Mouse (Mus musculus) embryo, embryonic 11 days (tissue): Measurements from ENCODE around the gene Fstl1.

ENCODE experiments used
- DNase-seq: peaks from one replicate; pipeline ENCODE4 v3.0.0-alpha.2; 2015

Fstl1 gene

DNA sequence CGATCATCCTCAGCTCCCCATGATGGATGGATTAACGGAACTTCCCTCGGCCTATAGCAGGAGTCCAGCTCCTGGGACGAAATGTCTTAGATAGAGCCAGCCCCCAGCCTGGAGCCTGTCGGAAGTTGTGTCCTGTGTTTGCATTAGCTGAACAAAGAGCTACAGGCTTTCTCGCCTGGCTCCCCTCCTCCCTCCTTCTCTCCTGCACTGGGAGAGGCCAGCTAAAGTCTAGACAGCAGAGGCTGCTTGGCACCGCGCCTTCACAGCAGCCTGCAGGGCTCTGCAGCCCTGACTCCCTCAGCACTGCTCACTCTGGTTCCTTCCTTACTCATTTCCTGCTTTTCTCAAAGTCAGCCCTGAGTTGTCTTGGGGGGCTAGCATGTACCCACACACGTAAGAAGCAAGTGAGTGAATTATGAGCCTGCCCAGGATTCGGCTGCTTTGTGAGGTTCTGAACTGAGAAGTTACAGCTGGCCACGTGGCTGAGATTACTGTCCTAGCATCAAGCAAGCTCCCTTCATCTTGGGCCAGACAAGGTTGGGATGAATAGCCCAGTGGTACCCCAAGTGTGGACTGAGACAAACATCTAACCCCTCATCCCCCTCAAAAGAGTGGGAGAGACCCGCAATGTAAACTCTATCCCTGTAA is 11.8 kb downstream of the Fstl1 start:
- peak; percentile 87 for DNase-seq

DNA sequence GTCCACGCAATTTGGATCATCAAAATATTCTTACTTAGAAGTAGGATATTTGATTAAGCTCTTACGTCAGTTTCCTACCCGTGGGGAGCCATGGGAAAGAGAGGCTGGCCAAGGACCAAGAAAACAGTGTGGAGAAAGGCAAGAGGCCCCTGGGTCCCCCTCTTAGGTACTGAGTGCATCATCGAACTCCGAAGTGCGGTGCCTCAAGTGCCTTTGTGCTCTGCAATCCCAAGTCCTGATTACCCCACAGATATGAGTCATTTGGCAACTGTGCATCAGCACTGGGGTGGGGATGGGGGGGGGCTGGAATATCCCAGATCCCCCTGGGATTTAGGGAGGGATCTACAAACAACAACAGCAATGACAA is 12.3 kb downstream of the Fstl1 start:
- DNase-seq = no peak

DNA sequence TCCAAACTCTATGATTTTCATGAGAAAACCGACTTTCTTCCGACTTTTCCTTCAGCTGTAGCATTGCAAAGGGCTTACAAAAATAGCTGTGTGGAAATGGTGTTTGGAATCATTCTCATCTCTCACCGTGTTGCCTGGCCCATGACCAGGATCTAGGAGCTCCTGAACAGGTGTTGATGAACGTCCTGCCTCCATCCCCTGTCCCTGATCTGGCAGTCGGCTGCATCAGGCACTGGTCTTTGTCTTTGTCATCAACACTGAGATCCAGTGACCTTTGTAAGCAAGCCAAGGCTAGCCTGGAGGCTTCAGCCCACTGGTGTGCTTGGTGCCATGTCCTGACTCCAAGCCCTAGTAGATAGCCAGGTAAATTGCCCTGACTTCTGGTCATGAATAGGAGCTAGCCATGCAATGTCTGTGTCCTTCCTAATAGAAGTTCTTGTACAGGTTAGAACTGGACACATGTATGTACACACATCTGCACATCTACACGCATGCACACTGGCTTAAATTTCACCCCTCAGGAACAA is 12.8 kb downstream of the Fstl1 start:
- DNase-seq = no peak

DNA sequence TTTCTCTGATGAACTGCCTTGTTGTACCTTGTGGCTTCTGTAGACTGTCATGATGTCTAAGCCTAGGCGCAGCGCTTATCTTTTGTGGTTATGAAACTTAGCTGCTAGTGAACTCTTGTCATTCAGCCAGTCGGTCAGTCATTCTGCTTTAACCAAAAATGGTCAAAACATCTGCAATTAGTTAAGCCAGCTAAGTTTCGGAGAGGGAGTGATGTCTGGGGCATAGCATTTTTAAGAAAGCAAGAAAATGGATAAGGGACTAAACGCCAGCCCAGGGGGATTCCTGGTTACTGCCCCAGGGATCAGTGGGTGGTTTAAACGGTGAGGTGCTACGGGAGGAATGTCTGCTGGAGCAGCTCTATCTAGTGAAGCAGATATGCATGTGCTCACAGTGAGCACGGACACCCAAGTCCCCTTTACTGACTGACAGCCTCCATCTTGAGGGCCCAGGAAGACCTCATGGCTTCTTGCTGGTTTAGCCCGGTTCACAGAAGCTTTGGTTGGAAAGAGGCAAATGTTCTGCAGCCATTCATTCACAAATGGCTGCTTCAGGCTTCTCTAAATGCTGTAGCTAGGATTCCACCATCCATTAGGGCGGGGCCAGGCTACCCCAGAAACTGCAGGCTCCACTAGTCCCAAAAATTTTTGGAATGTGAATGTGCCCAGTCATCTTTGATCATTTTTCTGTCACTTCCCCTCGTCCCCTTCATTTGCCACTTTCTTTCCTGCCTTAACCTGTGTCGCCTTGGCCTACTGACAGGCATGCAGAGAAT is 13.5 kb downstream of the Fstl1 start:
- no peak for DNase-seq

DNA sequence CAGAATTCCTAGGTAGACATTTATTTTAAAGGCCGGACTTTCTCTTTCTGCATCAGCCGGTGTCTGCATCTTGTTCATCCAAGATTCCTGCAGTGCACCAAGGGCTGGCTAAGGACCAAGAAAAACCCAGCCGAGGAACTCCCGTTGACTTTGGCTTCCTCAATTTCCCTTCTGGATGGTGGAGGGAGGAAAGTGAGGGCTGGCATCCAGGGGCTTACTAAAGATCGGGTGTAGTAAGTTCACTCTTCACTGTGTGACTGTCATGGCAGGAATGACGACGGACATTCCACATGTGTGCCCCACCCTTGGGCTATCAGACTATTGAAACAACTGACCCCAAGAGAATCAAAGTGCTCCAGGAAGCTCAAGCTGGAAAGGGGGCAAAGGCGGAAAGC is 14.1 kb downstream of the Fstl1 start:
- DNase-seq = no peak

DNA sequence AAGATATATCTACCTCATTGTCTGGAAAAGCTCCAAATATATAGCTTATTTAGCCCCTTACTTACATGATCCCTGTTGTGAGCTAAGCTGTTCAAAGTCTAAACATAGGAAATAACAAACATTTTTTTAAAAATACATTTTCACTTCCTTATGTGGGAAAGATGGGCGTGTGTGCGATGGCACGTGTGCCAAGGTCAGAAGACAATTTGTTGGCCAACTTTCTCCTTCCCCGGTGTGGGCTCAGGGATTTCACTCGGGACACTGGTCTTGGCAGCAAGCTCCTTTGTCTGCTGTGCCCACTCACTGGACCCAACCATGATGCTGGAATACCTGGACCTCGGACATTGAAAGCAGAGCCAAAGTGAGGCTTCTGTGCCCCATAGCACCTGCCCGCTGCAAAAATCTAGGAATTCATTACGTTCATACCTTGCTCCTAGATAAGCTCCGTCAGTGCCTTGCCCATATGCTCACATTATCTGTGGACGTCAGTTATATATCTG is 19.0 kb downstream of the Fstl1 start:
- no peak for DNase-seq

DNA sequence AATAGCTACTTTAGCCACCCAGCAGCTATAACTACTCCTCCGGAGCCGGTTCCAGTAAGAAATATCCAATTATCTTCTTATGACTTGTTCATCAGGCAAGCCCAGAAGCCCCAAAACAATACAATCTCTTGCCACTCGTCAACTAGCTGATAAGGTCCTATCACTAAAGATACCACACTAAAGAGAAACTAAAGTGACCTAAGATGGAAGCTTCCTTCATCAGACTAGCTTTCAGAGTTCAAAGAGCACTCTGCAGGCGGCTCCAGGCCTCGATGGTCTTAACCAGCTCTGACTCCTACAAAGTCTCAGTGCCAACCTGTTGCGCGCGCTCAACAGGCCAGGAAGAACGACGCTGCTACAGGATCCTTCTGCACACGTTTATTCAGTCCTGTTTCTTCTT is 19.6 kb downstream of the Fstl1 start:
- DNase-seq = no peak

DNA sequence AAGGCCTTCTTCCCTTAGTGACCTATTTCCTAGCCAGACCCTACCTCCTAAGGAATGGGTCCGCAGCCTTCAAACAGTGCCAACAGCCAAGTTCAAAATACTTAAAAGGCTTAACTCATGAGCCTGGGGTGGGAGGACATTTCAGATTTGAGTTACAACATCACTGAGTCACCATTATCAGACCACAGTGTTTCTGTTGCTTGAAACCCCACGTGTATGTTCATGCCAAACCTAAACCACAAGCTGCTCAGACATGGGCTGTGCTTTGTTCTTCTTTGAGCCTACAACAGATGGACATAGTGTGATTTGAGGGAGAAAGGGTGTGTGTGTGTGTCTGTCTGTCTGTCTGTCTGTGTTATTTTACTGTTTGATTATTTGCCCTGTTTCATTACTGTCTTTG is 24.4 kb downstream of the Fstl1 start:
- DNase-seq = no peak

DNA sequence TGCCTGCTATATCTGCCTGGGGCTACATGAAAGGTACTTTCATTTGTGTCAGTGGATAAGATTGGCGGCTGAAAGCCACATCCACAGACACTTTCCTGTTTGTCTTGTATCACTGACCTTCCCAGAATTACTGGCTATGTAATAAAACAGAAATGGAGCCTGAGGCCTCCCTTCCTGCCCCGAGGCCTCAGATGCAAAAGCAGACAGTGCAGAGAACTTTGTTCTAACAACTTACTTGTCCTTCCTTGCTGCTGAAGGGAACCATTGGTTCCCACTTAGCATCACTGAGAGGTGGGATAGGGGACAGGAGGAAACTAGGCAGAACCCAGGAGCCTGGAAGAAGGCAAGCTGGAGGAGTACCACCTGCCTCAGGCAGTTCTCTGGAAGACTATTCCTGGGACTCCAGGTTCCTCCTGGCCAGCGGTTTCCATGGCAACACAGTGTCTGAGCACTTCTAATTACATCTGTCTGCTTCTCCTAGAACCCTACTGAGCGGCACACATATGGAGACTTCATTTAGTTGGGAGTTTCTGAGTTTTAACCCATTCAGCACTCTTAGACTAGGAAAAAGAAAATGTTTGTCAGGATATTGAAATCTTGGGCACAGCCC is 26.1 kb downstream of the Fstl1 start:
- peak; percentile 74 for DNase-seq

DNA sequence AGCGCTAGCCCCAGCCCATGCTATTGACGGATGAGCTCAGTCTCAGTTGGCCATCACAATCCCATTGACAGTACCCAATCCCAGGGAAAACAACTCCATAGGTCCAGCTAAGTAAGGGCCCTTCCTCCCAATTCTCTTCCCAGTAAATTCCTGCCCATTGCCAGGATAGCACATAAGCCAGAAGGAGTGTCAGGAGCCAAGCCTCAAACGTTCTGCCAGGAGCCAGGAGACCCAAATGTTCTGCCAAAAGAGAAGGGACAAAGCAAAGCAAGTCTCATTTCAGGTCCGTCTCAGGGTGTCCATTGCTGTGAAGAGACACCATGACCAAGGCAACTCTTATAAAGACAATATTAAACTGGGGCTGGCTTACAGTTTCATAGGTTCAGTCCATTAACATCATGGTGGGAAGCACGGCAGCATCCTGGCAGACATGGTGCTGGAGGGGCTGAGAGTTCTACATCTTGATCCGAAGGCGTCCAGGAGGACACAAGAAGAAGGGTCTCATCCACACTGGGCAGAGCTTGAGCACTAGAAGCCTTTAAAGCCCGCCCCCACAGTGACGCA is 26.8 kb downstream of the Fstl1 start:
- no peak for DNase-seq

DNA sequence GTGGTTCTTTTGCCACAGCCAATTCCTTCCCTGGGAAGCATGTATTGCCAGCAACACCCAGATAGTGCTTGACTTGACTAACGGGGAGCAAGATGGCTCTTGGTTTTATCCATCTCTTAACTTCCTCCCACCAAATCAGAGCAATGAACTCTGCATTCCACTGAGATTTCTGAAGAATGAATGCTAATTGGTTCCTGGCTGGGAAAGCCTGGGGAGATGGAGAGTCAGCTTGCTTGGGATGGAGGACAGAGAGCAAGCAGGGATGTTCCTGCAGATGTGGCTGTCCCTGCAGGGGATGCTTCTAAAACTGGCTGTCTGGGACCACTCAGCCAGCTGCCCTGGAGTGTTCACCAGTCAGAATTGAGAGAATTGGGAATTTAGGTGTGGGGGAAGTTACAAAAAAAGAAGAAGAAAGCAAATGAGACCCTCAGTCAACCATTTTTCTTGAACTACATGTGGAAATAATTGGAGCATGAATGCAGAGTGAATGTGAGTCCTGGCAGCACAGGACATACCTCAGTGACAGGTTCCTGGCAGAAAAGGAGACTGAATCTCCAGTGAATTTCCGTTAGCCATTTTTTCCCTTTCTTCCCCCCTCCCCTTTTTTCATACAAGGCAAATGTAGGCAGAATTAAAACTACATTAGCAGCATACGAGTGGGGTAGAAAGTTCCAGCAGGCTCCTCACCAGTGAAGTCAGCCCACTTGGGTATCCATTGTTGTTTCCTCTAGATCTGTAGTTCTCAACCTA is 29.2 kb downstream of the Fstl1 start:
- no peak for DNase-seq

DNA sequence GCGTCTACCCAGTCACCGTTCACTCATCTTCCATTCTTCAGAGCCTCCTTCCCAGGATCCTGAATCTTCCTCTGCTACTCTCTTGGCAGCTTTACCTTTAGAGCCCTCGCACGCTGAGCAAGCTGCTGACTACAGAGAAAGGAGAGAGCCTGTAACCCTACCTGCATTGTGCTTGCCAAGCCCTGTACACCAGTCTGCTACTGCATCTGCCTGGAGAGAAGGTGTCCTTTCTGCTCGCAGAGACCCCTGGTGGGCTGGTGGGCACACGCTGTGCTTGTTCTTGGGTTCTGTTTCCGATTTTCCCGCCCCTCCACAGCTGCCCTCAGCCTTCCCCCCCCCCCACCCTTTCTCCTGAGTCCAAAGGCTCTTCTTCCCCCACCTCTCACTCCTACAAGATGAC is 30.6 kb downstream of the Fstl1 start:
- no peak for DNase-seq

DNA sequence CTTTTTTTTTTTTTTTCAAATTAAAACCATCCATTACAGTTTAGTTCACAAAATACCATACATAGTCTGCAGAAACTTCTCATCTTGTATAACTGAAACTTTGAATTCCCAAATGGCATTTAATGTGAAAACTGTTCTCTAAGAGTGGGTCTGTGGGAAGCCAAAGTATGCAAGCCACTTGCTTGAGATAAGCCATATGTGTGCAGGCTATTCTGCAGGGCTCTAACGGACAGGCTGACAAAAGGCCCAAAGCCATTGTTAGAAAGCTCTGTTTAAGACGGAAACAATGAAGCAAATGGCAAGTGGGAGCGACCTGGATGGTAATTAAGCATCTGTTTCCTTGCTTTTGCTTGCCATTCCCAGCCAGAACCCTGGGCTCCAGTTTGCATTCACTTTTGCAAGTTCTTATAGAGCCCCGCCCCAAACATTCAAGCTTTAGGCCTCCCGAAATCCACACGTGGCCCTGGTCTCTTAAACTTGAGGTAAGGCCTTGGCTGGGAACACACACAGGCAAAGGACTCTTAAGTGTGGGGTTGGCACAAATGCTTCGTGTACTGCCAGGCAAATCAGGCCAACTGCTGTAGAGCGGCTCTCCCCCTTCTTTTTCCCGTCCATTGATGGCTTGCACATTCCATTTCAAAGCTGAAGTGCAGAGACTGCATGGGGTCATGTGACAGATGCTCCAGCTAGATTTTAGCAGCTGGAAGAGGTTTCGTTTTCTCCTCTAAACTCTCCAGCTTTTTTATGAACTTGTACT is 32.4 kb downstream of the Fstl1 start:
- DNase-seq = peak; percentile 44

DNA sequence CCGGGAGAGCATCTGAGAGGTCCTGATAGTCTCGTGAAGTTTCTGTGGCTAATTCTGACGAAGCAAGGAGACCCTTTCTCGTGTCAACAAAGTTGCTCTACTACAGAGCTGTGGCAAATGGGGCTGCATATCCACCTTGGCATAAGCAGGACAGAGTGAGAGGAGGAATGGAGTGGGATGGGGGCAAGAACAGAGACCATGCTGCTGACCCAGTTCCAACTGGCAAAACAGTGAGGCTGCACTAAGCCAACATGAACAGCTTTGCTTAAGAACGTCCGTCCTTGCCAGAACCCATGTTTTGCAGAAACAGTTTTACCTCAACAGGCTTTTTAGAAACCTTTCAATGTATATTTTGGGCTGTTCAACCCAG is 32.9 kb downstream of the Fstl1 start:
- DNase-seq = no peak

DNA sequence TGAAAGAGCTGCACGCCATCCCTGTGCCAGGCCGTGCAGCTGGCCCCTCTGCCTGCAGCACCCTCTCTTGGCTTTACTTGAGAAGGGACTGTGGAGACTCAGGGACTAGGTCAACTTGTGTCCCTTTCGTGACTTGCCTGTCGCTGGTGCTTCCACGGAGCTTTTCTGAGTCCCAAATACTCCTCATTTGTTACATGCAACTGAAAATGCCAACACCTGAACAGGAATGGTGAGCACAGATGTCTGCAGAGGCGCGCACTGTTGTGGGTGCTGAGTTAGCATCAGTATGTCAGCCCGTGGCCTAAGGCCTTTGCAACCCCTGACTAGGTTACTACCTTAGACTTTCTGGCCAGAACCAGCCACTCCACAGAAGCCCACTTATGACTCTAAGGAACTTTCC is 35.2 kb downstream of the Fstl1 start:
- no peak for DNase-seq

DNA sequence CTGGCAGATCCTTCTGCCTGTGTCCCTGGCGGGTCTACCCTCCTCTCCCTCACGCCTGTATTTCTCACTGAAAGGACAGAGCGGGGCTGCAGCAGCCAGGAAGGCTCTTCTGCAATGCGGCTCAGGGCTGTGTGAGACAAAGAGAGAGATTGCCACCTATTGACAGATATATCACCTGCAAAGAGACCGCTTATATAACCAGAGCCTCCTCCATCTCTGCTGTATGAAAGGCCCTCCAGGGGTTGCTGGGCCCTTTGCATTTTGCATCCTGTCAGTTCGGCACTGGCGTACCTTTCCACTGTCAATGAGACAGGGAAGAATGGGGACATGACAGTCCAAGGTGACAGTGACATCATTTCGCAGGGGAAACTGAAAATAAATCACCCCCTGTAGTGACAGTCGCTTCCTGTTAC is 35.8 kb downstream of the Fstl1 start:
- peak; percentile 54 for DNase-seq

DNA sequence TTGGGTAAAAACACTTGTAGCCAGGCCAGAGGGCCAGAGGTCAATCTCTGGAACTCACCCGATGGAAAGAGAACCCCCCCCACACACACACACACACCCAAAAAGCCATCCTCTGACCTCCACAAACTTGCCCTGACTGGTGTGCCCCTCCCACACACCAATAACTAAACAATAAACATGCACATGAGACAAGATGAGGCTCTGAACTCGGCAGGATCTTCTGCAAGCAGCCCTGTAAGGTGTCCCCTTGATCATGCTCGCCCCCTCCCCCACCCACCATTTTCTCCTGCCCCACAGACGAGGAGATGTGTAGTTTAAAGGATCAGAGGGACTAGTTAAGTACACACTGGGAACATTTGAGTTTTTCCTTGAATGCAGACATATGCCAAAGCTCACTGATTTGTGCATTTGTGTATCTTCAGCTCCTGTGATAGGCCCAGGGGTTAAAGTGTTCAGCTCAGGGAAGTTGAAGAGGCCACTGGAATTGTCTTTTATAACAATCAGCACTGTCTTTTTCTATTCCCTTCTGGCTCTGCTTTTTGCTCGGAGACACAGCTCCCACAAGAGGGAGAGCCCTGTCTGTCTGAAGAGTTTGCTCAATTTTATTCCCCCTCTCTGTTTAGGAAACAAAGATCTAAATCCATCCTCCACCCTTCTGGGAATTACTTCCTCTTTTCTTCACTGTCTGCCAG is 37.2 kb downstream of the Fstl1 start:
- DNase-seq = no peak

DNA sequence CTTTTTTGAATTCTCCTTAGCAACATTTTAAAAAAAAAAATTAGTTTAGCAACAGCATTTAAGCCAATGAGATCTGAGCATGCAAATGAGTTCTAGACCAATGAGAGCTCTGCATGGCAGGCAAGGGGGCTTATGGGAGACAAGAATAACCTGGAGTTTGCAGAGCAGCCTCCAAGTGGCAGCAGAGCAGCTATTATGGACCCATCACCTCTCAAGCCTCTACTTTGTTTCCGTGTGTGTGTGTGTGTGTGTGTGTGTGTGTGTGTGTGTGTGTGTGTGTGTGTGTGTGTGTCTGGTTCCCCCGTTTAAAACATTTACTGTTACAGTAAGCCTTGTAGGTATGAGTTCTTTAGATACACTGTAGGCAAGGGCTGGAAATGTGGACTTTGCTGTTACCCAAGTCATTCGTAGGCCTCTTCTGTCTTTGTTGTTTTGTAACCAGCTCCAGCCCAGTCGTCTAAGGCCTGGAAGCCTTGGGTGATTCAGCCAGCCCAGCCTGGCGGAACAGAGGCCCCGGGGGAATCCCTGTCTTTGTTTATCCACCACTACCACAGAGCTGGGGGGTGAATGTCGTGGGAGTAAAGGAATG is 37.8 kb downstream of the Fstl1 start:
- peak; percentile 86 for DNase-seq

DNA sequence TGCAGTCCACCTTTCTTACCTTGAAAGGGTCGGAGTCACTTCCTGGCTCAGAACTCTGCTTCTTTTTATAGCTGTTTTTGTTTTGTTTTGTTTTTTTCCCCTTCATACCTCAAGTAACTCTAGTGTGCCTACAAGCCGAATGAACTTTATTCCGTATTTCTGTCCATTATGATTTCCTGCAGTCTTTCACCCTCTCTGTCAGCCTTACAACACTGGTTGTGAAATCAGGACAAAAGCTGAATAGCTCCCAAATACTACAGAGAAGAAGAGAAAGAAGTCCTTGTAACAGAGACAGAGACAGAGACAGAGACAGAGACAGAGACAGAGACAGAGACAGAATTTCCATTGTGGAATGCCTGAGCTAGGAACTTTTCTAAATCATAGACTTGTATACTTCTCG is 41.3 kb downstream of the Fstl1 start:
- no peak for DNase-seq

DNA sequence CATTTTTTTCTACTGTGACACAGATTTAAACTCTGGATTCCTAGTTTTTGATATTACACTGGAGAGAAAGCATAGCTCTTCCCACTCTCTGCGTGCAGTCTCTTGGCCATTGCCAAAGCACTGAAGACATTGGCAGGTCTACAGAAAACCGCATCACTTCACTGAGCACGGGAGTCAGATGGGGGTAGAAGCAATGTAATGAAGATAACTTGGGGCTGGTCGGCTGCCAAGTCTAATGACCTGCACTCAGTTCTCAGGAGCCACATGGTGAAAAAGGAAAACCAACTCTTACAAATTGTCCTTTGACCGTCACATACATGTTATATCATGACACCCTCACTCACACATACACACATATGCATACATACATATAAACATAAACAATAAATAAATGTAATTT is 47.3 kb downstream of the Fstl1 start:
- no peak for DNase-seq
